Mouse (Mus musculus) stomach, postnatal 0 days (tissue): ENCODE data around the gene Trpm4.

Experiments
- CTCF ChIP-seq: IDR thresholded peaks from 2 replicates; pipeline ENCODE4 v1.5.1; 2016; ENCODE audit warnings: antibody characterized with exemption, low read depth, mild to moderate bottlenecking, moderate library complexity
- EP300 ChIP-seq: optimal IDR thresholded peaks from 2 replicates; pipeline ENCODE3; 2016; ENCODE audit warnings: antibody characterized with exemption

DNA sequence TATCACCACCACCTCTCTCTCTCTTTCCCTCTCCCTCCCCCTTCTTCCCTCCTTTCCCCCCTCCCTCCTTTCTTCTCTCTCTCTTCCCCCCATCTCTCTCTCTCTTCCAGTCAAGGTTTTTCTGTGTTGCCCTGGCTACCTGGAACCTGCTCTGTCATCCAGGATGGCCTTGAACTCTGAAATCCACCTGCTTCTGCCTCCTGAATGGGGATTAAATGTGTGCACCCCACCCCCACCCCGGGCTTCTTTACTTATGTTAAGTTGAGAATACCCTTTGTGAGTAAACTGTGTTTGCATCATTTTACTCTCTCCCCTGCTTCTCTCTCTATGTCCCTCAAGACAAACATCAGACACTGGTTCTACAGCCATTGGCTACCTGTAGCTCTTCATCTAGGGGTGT is 68.1 kb downstream of the Trpm4 start:
- no peak for TF ChIP-seq CTCF
- no peak for TF ChIP-seq EP300
